Mouse (Mus musculus) forebrain, embryonic 10.5 days (tissue): ENCODE results near the gene P2ry2. TPM values are rescaled to one million over a fixed set of nuclear protein-coding genes. Genes with fewer than 3 reads are reported as not detected.

Source experiments
- DNase-seq: peaks from one replicate; pipeline ENCODE4 v3.0.0-alpha.2; 2017; ENCODE audit warnings: low spot score; ENCODE audit errors: extremely low spot score
- H3K27ac ChIP-seq: fragments of 300-500 bp; sonication (generic); 2 replicates; pipeline ENCODE4 v1.5.1; 2016; ENCODE audit warnings: mild to moderate bottlenecking
- H3K27me3 ChIP-seq: fragments of 300-500 bp; sonication (generic); 2 replicates; pipeline ENCODE4 v1.6.1; 2016; ENCODE audit warnings: mild to moderate bottlenecking; ENCODE audit not compliant: poor library complexity, severe bottlenecking
- H3K36me3 ChIP-seq: fragments of 300-500 bp; sonication (generic); replicated peaks from 2 replicates; pipeline ENCODE4 v1.6.1; 2016; ENCODE audit warnings: mild to moderate bottlenecking, moderate library complexity
- H3K4me1 ChIP-seq: fragments of 300-500 bp; sonication (generic); 2 replicates; pipeline ENCODE4 v1.6.1; 2016
- H3K4me3 ChIP-seq: fragments of 300-500 bp; sonication (generic); 2 replicates; pipeline ENCODE4 v1.5.1; 2016; ENCODE audit warnings: mild to moderate bottlenecking, moderate library complexity
- H3K9me3 ChIP-seq: fragments of 300-500 bp; sonication (generic); 2 replicates; pipeline ENCODE4 v1.6.1; 2016; ENCODE audit warnings: mild to moderate bottlenecking, moderate library complexity
- WGBS: fragments of 180-500 bp; shearing (Covaris S2); methylation state at CpG from one replicate; pipeline ENCODE4 v1.1.7; 2016; 5-methylcytosine and 5-hydroxymethylcytosine counted together
- polyA plus RNA-seq: library from polyadenylated mRNA; unstranded; fragments of >200 nt; fragmentation: Nextera tagmentation; extraction: Ambion mirVana; gene quantifications from 2 replicates; pipeline ENCODE4 v1.2.1, GENCODE M21; 2016

P2ry2 gene
- polyA plus RNA-seq, 1 experiment from 2014 or later = 0.36 TPM

DNA sequence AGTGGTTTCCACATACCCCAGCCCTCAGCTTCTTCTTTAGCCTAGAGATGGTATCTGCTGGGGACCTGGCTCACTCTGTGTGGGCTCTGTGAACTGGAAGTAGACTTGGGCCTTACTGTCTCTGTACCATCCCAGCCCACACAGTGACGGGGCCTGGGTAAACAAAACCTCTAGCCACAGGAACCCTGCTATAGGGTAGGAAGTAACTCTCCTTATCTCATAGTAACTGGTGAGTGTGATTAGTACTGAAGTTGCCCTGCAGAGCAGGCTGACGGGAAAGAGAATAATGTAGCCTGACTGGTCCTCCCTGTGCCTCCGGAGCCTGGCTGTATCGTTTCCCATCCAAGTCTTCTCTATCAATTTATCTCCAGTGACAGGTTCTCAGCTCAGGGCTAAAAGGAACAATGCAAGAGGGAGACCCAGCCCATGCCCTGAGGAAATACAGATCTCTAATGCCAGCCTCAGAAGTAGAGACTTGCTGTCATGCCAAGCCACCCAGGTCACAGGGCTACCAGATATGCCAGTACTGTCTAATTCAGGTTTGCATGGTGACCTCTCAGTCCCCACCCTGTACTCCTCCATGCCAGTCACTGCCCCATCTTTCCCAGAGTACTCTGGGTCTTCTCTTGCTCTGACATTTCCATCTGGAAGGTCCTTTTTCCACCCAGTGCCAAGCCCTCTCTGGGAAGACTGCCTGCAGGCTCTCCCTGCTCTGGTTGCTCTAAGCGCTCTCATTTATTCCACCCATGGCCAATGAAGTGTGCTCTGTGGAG is 29.5 kb upstream of the P2ry2 start:
- Histone ChIP-seq H3K4me3 (no peak overlapping the region), H3K27ac (no peak overlapping the region), H3K4me1 (peaks cover 7% of the 10 kb centered on the region), H3K27me3 (no peaks in the 10 kb centered on the region), H3K9me3 (no peaks in the 10 kb centered on the region), H3K36me3 (no peaks in the 10 kb centered on the region)
- WGBS = 79% methylated on average over 5 of the region's 5 CpGs
- no peak for DNase-seq

DNA sequence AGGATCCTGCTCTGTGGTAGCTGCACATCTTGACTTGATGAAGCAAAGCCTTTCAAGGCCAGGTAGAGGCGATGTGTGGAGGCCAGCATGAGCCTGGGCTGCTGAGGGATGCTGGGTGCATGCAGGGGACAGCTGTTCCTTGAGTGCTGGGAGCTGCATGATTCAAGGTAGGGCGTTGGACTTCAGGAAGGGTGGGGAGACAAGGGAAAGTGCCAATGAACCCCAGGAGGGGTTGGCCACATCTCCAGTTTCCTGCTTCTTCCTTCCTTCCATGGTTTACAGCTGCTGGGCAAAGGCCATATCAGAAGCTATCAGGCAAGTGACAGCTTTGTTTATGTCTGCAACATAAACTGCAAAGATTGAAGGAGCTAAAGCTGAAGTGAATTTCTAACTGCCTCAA is 28.9 kb upstream of the P2ry2 start:
- no peak for DNase-seq
- WGBS = 78% methylated on average over 2 of the region's 2 CpGs
- Histone ChIP-seq H3K4me3 (no peak overlapping the region), H3K27me3 (no peaks in the 10 kb centered on the region), H3K4me1 (peaks cover 7% of the 10 kb centered on the region), H3K36me3 (no peaks in the 10 kb centered on the region), H3K27ac (no peak overlapping the region), H3K9me3 (no peaks in the 10 kb centered on the region)

- Histone ChIP-seq H3K27ac (no peak overlapping the region), H3K36me3 (no peaks in the 10 kb centered on the region), H3K4me1 (peaks cover 9% of the 10 kb centered on the region; the same call in 1 of the 2 replicates), H3K27me3 (no peaks in the 10 kb centered on the region), H3K4me3 (no peak overlapping the region), H3K9me3 (no peaks in the 10 kb centered on the region)
- WGBS = 86% methylated on average over 2 of the region's 2 CpGs
- no peak for DNase-seq
Measured at GRCm38 (mm10) chr7:101033371-101033770, 20.7 kb upstream of the P2ry2 start.

GRCm38 (mm10) chr7:101031234-101031633 is 18.6 kb upstream of the P2ry2 start:
- Histone ChIP-seq H3K4me3 (no peak overlapping the region), H3K27ac (no peak overlapping the region), H3K27me3 (no peaks in the 10 kb centered on the region), H3K4me1 (peaks cover 15% of the 10 kb centered on the region), H3K36me3 (no peaks in the 10 kb centered on the region), H3K9me3 (no peaks in the 10 kb centered on the region)
- DNase-seq = no peak
- WGBS = 67% methylated on average over 8 of the region's 8 CpGs

- H3K27me3 ChIP-seq = no peaks in the 10 kb centered on the region
- H3K9me3 ChIP-seq = no peaks in the 10 kb centered on the region
- no peak for DNase-seq
- H3K4me3 ChIP-seq = no peak overlapping the region
- no peaks in the 10 kb centered on the region for H3K36me3 ChIP-seq
- peaks cover 15% of the 10 kb centered on the region for H3K4me1 ChIP-seq
- no peak overlapping the region for H3K27ac ChIP-seq
Measured at GRCm38 (mm10) chr7:101030756-101031155, 18.1 kb upstream of the P2ry2 start.

DNA sequence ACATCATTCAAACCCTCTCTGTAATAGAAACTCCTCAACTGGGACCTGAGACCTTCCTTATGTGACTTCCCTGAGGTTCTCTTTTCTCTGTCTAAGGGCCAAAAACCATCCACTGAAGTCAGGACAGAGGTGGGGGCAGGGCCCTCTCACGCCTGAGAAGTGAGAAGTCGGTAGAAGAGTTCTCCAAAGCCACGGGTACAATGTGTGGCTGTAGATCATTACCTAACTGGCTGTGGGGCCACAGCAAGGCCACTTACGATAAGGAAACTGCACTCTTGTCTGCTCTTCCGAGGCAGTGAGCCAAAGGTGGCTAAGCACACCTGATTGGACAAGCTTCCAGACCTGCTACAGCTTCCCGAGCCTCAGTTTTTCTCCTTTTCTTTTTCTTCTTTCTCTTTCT is 16.8 kb upstream of the P2ry2 start:
- H3K27me3 ChIP-seq = no peaks in the 10 kb centered on the region
- H3K4me1 ChIP-seq = peaks cover 15% of the 10 kb centered on the region
- no peak for DNase-seq
- WGBS = 78% methylated on average over 6 of the region's 6 CpGs
- no peaks in the 10 kb centered on the region for H3K36me3 ChIP-seq
- H3K27ac ChIP-seq = no peak overlapping the region
- no peaks in the 10 kb centered on the region for H3K9me3 ChIP-seq
- H3K4me3 ChIP-seq = no peak overlapping the region

- H3K9me3 ChIP-seq = no peaks in the 10 kb centered on the region
- H3K4me3 ChIP-seq = no peak overlapping the region
- no peak for DNase-seq
- H3K36me3 ChIP-seq = no peaks in the 10 kb centered on the region
- H3K4me1 ChIP-seq = peaks cover 15% of the 10 kb centered on the region
- no peak overlapping the region for H3K27ac ChIP-seq
- 90% methylated on average over 9 of the region's 9 CpGs for WGBS
- no peaks in the 10 kb centered on the region for H3K27me3 ChIP-seq
Measured at GRCm38 (mm10) chr7:101028991-101029390, 16.3 kb upstream of the P2ry2 start.

GRCm38 (mm10) chr7:101028444-101028757 is 15.7 kb upstream of the P2ry2 start:
- DNase-seq = no peak
- Histone ChIP-seq H3K4me1 (peaks cover 15% of the 10 kb centered on the region), H3K9me3 (no peaks in the 10 kb centered on the region), H3K4me3 (no peak overlapping the region), H3K27ac (no peak overlapping the region), H3K27me3 (no peaks in the 10 kb centered on the region), H3K36me3 (no peaks in the 10 kb centered on the region)
- 92% methylated on average over 5 of the region's 5 CpGs for WGBS

DNA sequence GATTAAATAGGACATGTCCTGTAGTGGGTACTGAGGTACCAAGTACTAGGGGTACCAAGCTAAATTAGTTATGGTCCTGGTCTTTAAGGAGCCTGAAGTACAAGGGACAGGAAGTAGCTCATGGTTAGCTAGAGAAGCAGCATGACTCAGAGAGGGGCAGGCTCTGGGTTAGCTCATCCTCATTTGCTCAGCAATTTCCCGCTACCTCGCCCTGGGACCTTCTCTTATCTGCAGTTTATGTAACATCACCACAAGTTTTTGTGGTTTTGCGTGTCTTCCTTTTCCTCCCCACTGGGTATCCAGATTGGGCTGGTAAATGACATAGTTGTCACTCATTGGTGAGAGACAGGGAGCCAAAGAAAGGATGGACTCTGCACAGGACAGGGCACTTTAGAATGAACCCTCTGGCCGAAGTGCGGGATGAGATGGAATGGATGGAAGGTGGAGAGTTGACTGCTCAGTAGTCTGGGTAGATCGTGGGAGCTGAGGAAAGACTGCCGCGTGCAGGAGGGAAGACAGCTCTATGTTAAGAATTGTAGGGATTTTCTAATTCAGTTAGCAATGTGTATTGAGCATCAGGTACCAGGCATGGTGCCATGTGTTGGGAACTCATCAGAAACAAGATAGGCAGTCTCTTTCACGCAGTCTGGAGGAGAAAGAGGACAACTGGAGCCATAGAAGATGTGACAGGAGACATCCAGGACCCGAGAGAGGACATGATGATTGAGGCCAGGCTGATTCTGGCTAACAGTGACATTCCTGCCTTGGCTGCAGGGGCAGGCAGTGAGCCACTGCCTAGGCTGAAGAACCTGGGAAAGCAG is 15.2 kb upstream of the P2ry2 start:
- Histone ChIP-seq H3K4me1 (peaks cover 15% of the 10 kb centered on the region), H3K9me3 (no peaks in the 10 kb centered on the region), H3K4me3 (no peak overlapping the region), H3K27me3 (no peaks in the 10 kb centered on the region), H3K27ac (no peak overlapping the region), H3K36me3 (no peaks in the 10 kb centered on the region)
- no peak for DNase-seq
- WGBS = 89% methylated on average over 10 of the region's 10 CpGs

GRCm38 (mm10) chr7:101026836-101027235 is 14.2 kb upstream of the P2ry2 start:
- WGBS = 66% methylated on average over 5 of the region's 5 CpGs
- H3K9me3 ChIP-seq = no peaks in the 10 kb centered on the region
- no peak overlapping the region for H3K27ac ChIP-seq
- peaks cover 15% of the 10 kb centered on the region for H3K4me1 ChIP-seq
- H3K36me3 ChIP-seq = no peaks in the 10 kb centered on the region
- DNase-seq = no peak
- no peaks in the 10 kb centered on the region for H3K27me3 ChIP-seq
- H3K4me3 ChIP-seq = no peak overlapping the region

DNA sequence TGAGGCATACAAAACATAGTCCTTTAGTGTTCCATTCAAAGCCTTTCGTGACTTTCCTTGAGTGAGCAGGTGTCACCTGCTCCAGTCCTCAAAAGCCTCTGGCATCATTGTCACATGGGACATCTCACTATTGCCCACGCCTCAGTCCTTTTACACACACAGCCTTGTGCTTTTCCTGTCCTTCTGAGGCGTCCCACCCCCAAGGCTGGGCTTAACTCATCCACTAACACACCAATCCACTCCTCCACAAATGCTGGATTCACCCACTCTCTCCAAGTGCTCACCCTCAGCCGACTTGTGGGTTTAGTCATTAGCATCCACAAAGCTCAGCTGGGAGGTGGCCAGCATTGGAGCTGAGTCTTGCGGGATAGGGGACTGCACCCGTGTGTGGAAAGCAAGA is 4.8 kb upstream of the P2ry2 start:
- H3K27me3 ChIP-seq = peaks cover 38% of the 10 kb centered on the region
- no peaks in the 10 kb centered on the region for H3K36me3 ChIP-seq
- H3K4me1 ChIP-seq = peaks cover 20% of the 10 kb centered on the region
- H3K4me3 ChIP-seq = no peak overlapping the region
- no peak for DNase-seq
- no peaks in the 10 kb centered on the region for H3K9me3 ChIP-seq
- 70% methylated on average over 6 of the region's 6 CpGs for WGBS
- H3K27ac ChIP-seq = no peak overlapping the region

- H3K36me3 ChIP-seq = no peaks in the 10 kb centered on the region
- no peaks in the 10 kb centered on the region for H3K9me3 ChIP-seq
- 64% methylated on average over 7 of the region's 7 CpGs for WGBS
- no peak overlapping the region for H3K4me3 ChIP-seq
- no peak for DNase-seq
- peaks cover 24% of the 10 kb centered on the region for H3K4me1 ChIP-seq
- no peak overlapping the region for H3K27ac ChIP-seq
- H3K27me3 ChIP-seq = peaks cover 42% of the 10 kb centered on the region
Measured at GRCm38 (mm10) chr7:101017021-101017461, 4.4 kb upstream of the P2ry2 start.

DNA sequence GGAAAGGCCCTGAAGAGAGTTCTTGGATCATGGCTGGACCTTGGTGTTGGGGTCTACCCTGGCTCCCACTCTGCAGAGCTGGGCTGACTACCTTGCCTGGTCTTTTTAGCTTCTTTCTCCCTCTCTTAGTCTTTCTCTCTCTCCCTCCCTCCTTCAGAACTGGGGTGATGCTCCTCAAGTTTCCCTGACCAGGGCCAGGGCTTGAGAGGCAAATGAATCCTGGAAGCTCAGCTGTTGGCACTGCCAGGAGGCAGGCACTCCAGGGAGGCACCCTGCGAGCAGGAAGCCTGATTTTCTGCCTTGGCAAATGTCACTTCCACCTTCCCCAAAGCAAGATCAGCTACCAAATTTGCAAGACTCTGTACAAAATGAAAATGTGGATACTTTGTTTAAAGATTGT is 2.3 kb upstream of the P2ry2 start:
- H3K36me3 ChIP-seq = no peaks in the 10 kb centered on the region
- H3K27me3 ChIP-seq = peaks cover 63% of the 10 kb centered on the region
- no peak overlapping the region for H3K4me3 ChIP-seq
- no peaks in the 10 kb centered on the region for H3K9me3 ChIP-seq
- 72% methylated on average over 1 of the region's 1 CpGs for WGBS
- H3K4me1 ChIP-seq = peaks cover 36% of the 10 kb centered on the region
- no peak overlapping the region for H3K27ac ChIP-seq
- DNase-seq = no peak
